Mouse (Mus musculus) ES-E14 (cell line): ENCODE measurements at regions not wholly inside any gene's neighbourhood (a gene's known extent, or its start where the extent isn't known, plus 50 kb on each side); places are given as distances from the start of the nearest gene placed in this dataset.

Experiments
- CHD2 ChIP-seq: IDR thresholded peaks from 2 replicates; pipeline ENCODE4 v1.6.1; 2014; ENCODE audit warnings: mild to moderate bottlenecking, low read depth, low read length, inconsistent platforms
- HCFC1 ChIP-seq: IDR thresholded peaks from 2 replicates; pipeline ENCODE4 v1.6.1; 2012; ENCODE audit warnings: low read length, inconsistent platforms, borderline replicate concordance; ENCODE audit not compliant: insufficient read depth
- MAFK ChIP-seq: IDR thresholded peaks from 2 replicates; pipeline ENCODE4 v1.6.1; 2014; ENCODE audit warnings: mild to moderate bottlenecking, low read depth, low read length, inconsistent platforms; ENCODE audit not compliant: insufficient read depth
- ZC3H11A ChIP-seq: IDR thresholded peaks from 2 replicates; pipeline ENCODE4 v1.6.1; 2012; ENCODE audit warnings: low read depth, mild to moderate bottlenecking, inconsistent platforms, low read length, borderline replicate concordance
- ZNF384 ChIP-seq: IDR thresholded peaks from 2 replicates; pipeline ENCODE4 v1.6.1; 2012; ENCODE audit warnings: low read depth, low read length, inconsistent platforms

DNA sequence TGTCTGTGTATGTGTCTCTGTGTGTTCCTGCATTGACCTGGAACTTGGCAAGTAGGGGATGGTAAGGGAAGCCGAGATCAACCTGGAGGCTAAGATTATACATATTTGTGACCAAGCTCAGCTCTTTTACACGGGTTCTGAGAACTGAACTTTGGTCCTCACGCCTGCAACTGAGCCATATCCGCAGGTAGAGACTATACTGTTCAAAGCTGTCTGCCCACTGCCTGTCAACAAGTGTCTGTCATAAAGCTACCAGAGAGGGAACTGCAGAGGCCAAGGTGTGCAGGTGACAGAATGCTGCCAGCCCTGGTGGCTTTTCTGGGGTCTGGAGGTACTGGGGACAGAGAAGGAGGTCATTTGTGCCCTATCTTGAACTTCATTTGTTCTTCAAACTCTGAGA, 218.3 kb upstream of the Prox1 start:
- no peak for TF ChIP-seq MAFK
- TF ChIP-seq CHD2: no peak
- TF ChIP-seq ZC3H11A: no peak
- no peak for TF ChIP-seq HCFC1
- no peak for TF ChIP-seq ZNF384
